Mouse (Mus musculus) layer of hippocampus, adult 6 months (tissue): ENCODE data around the gene Gm10944. TPM values are rescaled to one million over a fixed set of nuclear protein-coding genes. Genes with fewer than 3 reads are reported as not detected.

Source experiments
- long read RNA-seq, 2 experiments: library from polyadenylated mRNA; unstranded; transcript quantifications; one replicate each; pipeline ENCODE4 v2.0.0; 2019 to 2020
- polyA plus RNA-seq: library from polyadenylated mRNA; unstranded; fragments of <200 nt; fragmentation: Nextera tagmentation; gene quantifications from 2 replicates; pipeline ENCODE4 v1.2.3, GENCODE M21; 2021

The Gm10944 gene
- polyA plus RNA-seq, result not detected in 2 replicates
- long read RNA-seq, experiment 1, result 0 reads
- long read RNA-seq, experiment 2, result 0 reads

GRCm38 (mm10) chr10:10681048-10681447 is at the start of gene Gm10944:
TSS of gene Gm10944 (plus strand) at chr10:10681348.

Other genes starting within 250 kb of the Gm10944 start
- 0.11 and 0.44 TPM in 2 replicates for gene Adgb, start 209.0 kb upstream of the Gm10944 start, polyA plus RNA-seq
- gene Rab32, start 123.1 kb upstream of the Gm10944 start, polyA plus RNA-seq, result 1.8 and 2.4 TPM in 2 replicates